Mouse (Mus musculus): Measurements from ENCODE around the gene Mgarp.

DNA sequence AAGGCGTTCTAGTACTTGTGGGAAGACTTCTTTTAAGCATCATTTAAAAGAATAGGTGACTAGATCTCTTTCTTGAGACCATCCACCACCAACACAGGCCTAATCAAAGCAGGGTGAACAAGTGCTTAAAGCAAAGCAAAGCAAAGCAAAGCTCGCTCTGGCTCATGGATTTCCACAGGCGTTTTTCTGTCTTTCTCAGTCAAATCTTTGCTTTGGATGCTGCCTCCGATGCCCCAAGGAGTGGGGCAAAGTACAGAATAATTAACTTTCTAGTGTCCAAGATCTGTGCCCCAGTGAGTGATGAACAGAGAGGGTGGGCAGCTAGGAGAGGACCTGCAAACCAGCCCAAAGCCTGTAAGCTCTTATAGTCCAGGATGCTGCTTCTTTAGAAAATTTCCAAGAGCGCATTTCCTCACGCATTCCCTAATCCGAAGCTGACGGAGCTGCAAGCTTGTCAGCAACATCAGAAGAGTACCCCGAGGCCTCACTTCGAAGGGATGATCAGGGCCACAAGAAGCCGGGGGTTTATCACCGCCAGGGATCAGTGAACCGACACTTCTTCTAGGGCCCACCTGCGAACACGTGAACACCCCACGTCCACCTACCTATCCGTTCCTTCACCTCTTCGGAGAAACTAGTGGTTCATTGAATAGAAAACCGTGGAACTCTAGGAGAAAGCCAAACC, 935 bp downstream of the Mgarp start:
- TF ChIP-seq POLR2AphosphoS2 (IDR thresholded peaks at IDR 0.05; ENCODE audit: low read length) (no peak), BHLHE40 (IDR thresholded peaks at IDR 0.05; ENCODE audit: borderline replicate concordance, low read depth, low read length) (no peak), EP300 (IDR thresholded peaks at IDR 0.05; ENCODE audit: low read depth in 1 of 2, low read length in 2 of 2) (no peak), NRF1 (IDR thresholded peaks at IDR 0.05; ENCODE audit: insufficient read depth, low read depth, low read length, poor library complexity, severe bottlenecking) (no peak)

Data from MEL (cell line).